Mouse (Mus musculus) cerebellum, adult 11 months (tissue): ENCODE results near the gene Rbfox3.
A peak's percentile ranks its signal among the peaks of the same experiment; 100 is the strongest.

Source experiments
- DNase-seq: peaks from one replicate; pipeline ENCODE4 v3.0.0; 2022

The Rbfox3 gene

GRCm38 (mm10) chr11:118583573-118583972 is 327.8 kb downstream of the Rbfox3 start:
- no peak for DNase-seq

- DNase-seq, result no peak
Measured at GRCm38 (mm10) chr11:118581019-118581418, 330.4 kb downstream of the Rbfox3 start.

- DNase-seq, result no peak
Measured at GRCm38 (mm10) chr11:118579622-118580021, 331.8 kb downstream of the Rbfox3 start.

- DNase-seq, result no peak
Measured at GRCm38 (mm10) chr11:118577271-118577670, 334.1 kb downstream of the Rbfox3 start.

GRCm38 (mm10) chr11:118576611-118577010 is 334.8 kb downstream of the Rbfox3 start:
- no peak for DNase-seq

GRCm38 (mm10) chr11:118574418-118574817 is 337.0 kb downstream of the Rbfox3 start:
- no peak for DNase-seq

- DNase-seq, result peak; percentile 70
Measured at GRCm38 (mm10) chr11:118573569-118573968, 337.8 kb downstream of the Rbfox3 start.

- no peak for DNase-seq
Measured at GRCm38 (mm10) chr11:118573000-118573399, 338.4 kb downstream of the Rbfox3 start.

- no peak for DNase-seq
Measured at GRCm38 (mm10) chr11:118570164-118570563, 341.2 kb downstream of the Rbfox3 start.

GRCm38 (mm10) chr11:118569571-118570062 is 341.8 kb downstream of the Rbfox3 start:
- no peak for DNase-seq

GRCm38 (mm10) chr11:118563877-118564276 is 347.5 kb downstream of the Rbfox3 start:
- DNase-seq, result peak; percentile 50

GRCm38 (mm10) chr11:118562847-118563246 is 348.6 kb downstream of the Rbfox3 start:
- DNase-seq, result no peak

- DNase-seq, result no peak
Measured at GRCm38 (mm10) chr11:118558193-118558592, 353.2 kb downstream of the Rbfox3 start.

- DNase-seq, result no peak
Measured at GRCm38 (mm10) chr11:118555631-118556030, 355.8 kb downstream of the Rbfox3 start.

GRCm38 (mm10) chr11:118554542-118554941 is 356.9 kb downstream of the Rbfox3 start:
- DNase-seq, result no peak

GRCm38 (mm10) chr11:118553926-118554325 is 357.5 kb downstream of the Rbfox3 start:
- DNase-seq, result no peak

- no peak for DNase-seq
Measured at GRCm38 (mm10) chr11:118553001-118553400, 358.4 kb downstream of the Rbfox3 start.

- DNase-seq, result no peak
Measured at GRCm38 (mm10) chr11:118552478-118552877, 358.9 kb downstream of the Rbfox3 start.

- DNase-seq, result no peak
Measured at GRCm38 (mm10) chr11:118551705-118552104, 359.7 kb downstream of the Rbfox3 start.

GRCm38 (mm10) chr11:118550773-118551520 is 360.4 kb downstream of the Rbfox3 start:
- DNase-seq, result no peak

- no peak for DNase-seq
Measured at GRCm38 (mm10) chr11:118548242-118548641, 363.2 kb downstream of the Rbfox3 start.

GRCm38 (mm10) chr11:118546269-118546668 is 365.1 kb downstream of the Rbfox3 start:
- no peak for DNase-seq

GRCm38 (mm10) chr11:118545690-118546089 is 365.7 kb downstream of the Rbfox3 start:
- no peak for DNase-seq

GRCm38 (mm10) chr11:118544564-118544963 is 366.8 kb downstream of the Rbfox3 start:
- DNase-seq, result peak; percentile 55

GRCm38 (mm10) chr11:118542906-118543305 is 368.5 kb downstream of the Rbfox3 start:
- no peak for DNase-seq
